Mouse (Mus musculus): ENCODE measurements around the gene 3110001I22Rik. TPM values are rescaled to one million over a fixed set of nuclear protein-coding genes. Genes with fewer than 3 reads are reported as not detected.

3110001I22Rik gene
- total and polyA plus RNA-seq, 2 experiments from 2014 or later, result 4.3 to 4.8 TPM

DNA sequence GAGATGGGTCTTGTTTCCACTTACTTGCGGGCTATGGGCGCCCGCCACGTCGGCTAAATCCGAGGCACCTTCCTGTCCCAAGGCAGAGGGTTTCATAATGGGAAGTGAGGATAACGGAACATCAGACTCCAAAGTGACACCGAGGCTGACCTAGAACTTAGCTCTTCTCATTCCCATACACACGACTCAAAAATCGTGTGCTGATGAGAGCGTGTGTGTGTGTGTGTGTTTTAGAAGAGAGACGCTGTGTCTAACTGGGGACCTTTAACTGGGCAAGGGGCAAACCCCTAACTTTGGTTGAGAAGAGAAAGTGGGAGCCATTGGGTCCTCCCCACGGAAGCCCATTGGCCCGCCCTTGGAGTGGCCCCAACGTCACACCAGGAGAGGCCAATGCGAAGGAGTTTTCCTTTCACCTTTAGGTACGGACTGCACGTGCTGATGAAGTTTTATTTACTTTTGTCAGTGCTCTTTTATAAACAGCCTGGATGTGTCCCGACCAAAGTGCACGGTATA lies 713 bp downstream of the 3110001I22Rik start:
- peak overlapping the region; percentile 87 for H3K9ac ChIP-seq (replicated peaks; ENCODE audit: low read length)
- peaks cover 8% of the 10 kb centered on the region; the same call in 1 of the 2 replicates for H3K36me3 ChIP-seq (ENCODE audit: insufficient read depth, low read length)
- H3K27ac ChIP-seq, result peak overlapping the region; percentile 86
- WGBS, result 3% methylated on average over 20 of the region's 20 CpGs
- TF ChIP-seq CTCF (IDR thresholded peaks at IDR 0.05; ENCODE audit: low read depth), result no peak
- H3K4me3 ChIP-seq (ENCODE audit: low read length), result peak overlapping the region; percentile 93
- no peaks in the 10 kb centered on the region for H3K27me3 ChIP-seq (ENCODE audit: insufficient read depth, low read length)
- H3K9me3 ChIP-seq (ENCODE audit: low read length), result no peaks in the 10 kb centered on the region
- ATAC-seq (peak; percentile 25; the same call in 1 of the 2 replicates), DNase-seq (ENCODE audit: low spot score) (peak; percentile 69)
- no peaks in the 10 kb centered on the region; the same call in 1 of the 2 replicates for H3K4me1 ChIP-seq (ENCODE audit: insufficient read depth, low read length)
- peak overlapping the region; percentile 78 for H3K4me2 ChIP-seq (ENCODE audit: low read depth, low read length)

DNA sequence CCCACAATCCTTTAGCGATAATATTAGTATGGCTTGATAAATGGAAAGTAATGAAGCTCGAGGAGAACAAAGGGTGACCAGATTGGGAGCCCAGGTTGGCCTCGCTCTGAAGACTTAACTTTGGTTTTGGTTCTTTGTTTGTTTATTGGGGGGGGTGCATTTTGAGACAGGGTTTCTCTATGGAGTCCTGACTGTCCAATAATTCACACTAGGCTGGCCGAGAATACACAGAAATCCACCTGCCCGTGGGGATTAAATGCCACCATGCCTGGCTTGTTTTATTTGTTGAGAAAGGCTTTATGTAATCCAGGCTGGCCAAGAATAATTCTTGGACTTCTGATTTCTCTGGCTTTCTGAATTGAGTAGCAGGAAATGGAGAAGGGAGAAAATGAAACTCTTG lies 1.4 kb downstream of the 3110001I22Rik start:
- peak overlapping the region; percentile 93 for H3K4me3 ChIP-seq (ENCODE audit: low read length)
- no peak overlapping the region for H3K9ac ChIP-seq (replicated peaks; ENCODE audit: low read length)
- peaks cover 15% of the 10 kb centered on the region for H3K36me3 ChIP-seq (ENCODE audit: insufficient read depth, low read length)
- no peaks in the 10 kb centered on the region for H3K27me3 ChIP-seq (ENCODE audit: insufficient read depth, low read length)
- no peak for DNase-seq (ENCODE audit: low spot score)
- 77% methylated on average over 5 of the region's 5 CpGs for WGBS
- no peak overlapping the region for H3K27ac ChIP-seq
- ATAC-seq, result no peak
- H3K4me2 ChIP-seq (ENCODE audit: low read depth, low read length), result peak overlapping the region; percentile 78
- H3K9me3 ChIP-seq (ENCODE audit: low read length), result no peaks in the 10 kb centered on the region
- no peaks in the 10 kb centered on the region; the same call in 1 of the 2 replicates for H3K4me1 ChIP-seq (ENCODE audit: insufficient read depth, low read length)
- TF ChIP-seq CTCF (IDR thresholded peaks at IDR 0.05; ENCODE audit: low read depth), result no peak

DNA sequence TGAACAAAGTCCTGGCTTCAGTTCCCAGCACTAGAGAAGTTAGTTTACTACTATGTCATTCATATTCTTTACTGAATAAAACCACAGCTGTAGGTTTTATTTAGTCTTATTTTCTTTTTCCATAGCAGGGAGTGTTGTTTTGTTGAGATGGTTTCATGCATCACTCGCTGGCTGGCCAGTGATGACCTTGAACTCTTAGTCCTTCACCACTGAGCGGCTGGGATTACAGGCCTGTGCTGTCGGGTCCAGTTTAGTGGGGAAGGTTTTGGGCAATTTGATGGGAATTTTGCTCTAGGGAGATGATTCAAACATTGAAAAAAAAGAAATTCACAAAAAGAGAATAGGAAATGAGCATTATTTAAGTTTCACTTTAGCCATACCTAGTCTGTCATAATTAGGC lies 2.8 kb downstream of the 3110001I22Rik start:
- Histone ChIP-seq H3K4me3 (ENCODE audit: low read length) (no peak overlapping the region), H3K4me1 (ENCODE audit: insufficient read depth, low read length) (no peaks in the 10 kb centered on the region; the same call in 1 of the 2 replicates), H3K9ac (replicated peaks; ENCODE audit: low read length) (no peak overlapping the region), H3K36me3 (ENCODE audit: insufficient read depth, low read length) (peaks cover 15% of the 10 kb centered on the region), H3K27me3 (ENCODE audit: insufficient read depth, low read length) (no peaks in the 10 kb centered on the region), H3K9me3 (ENCODE audit: low read length) (no peaks in the 10 kb centered on the region), H3K4me2 (ENCODE audit: low read depth, low read length) (no peak overlapping the region), H3K27ac (no peak overlapping the region)
- no peak for DNase-seq (ENCODE audit: low spot score)
- TF ChIP-seq CTCF (IDR thresholded peaks at IDR 0.05; ENCODE audit: low read depth), result no peak
- no peak for ATAC-seq
- 96% methylated on average over 3 of the region's 3 CpGs for WGBS

DNA sequence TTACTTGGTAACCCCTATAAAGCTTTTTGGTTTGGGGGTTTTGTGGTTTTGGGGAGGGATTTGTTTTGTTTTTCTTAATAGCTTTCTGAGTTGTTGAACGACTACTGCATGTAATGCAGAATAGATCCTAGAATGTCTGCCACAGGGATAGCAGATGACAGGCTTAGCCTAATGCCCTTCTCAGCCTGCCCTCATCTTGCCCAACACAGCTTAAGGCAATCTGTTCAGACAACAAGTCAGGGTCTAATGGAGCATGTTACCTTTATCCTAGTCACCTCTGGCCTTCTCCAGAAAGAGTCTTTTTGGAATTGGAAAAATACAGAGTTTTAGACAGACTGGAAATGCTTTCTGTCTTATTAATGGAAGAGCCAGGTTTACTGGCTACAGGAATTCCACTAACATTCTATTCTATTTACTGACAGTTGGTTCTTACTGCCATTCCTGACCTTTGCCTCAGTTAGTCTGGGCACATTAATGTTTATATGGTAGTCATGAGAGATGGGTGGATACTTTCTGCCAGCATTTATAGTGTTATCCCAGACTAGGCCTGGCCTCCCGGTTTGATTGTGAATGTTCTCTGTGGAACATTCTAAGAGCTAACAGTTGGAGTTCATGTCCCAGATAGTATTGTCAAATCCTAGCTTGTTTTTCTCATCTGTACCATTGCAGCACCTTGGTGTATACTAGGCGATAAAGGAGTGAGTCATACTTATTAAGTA lies 7.0 kb downstream of the 3110001I22Rik start:
- WGBS, result 92% methylated on average over 3 of the region's 3 CpGs
- DNase-seq (ENCODE audit: low spot score) (no peak), ATAC-seq (no peak)
- Histone ChIP-seq H3K4me3 (ENCODE audit: low read length) (no peak overlapping the region), H3K9me3 (ENCODE audit: low read length) (no peaks in the 10 kb centered on the region), H3K9ac (replicated peaks; ENCODE audit: low read length) (no peak overlapping the region), H3K27ac (no peak overlapping the region), H3K4me1 (ENCODE audit: insufficient read depth, low read length) (no peaks in the 10 kb centered on the region; the same call in 1 of the 2 replicates), H3K4me2 (ENCODE audit: low read depth, low read length) (no peak overlapping the region), H3K36me3 (ENCODE audit: insufficient read depth, low read length) (peaks cover 15% of the 10 kb centered on the region), H3K27me3 (ENCODE audit: insufficient read depth, low read length) (no peaks in the 10 kb centered on the region)
- TF ChIP-seq CTCF (IDR thresholded peaks at IDR 0.05; ENCODE audit: low read depth), result no peak

DNA sequence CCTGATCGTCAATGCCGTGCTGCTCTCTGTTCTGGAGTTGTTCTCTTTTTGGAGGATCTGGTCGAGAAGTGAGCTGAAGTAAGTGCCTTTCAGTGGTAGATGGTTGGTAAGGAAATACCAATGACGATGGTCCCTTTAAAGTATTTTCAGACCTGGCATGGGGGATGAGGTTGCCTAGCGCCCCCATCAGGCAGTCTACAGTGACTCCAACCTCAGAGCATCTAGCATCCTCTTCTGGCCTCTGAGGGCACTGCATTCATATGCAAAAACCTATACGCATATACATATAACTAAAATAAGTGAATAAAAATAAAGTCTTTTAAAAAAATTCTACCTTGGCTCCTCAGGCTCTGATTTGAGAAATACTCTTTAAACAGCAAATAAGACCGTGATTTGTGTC lies 27.3 kb downstream of the 3110001I22Rik start:
- ATAC-seq, result no peak
- Histone ChIP-seq H3K9me3 (ENCODE audit: low read length) (no peaks in the 10 kb centered on the region), H3K36me3 (ENCODE audit: insufficient read depth, low read length) (peaks cover 53% of the 10 kb centered on the region), H3K9ac (replicated peaks; ENCODE audit: low read length) (no peak overlapping the region), H3K4me1 (ENCODE audit: insufficient read depth, low read length) (no peaks in the 10 kb centered on the region), H3K27me3 (ENCODE audit: insufficient read depth, low read length) (no peaks in the 10 kb centered on the region), H3K4me2 (ENCODE audit: low read depth, low read length) (no peak overlapping the region), H3K27ac (no peak overlapping the region), H3K4me3 (ENCODE audit: low read length) (no peak overlapping the region)
- no peak for DNase-seq (ENCODE audit: low spot score)
- TF ChIP-seq CTCF (IDR thresholded peaks at IDR 0.05; ENCODE audit: low read depth), result peak; percentile 49
- WGBS, result 91% methylated on average over 7 of the region's 7 CpGs

DNA sequence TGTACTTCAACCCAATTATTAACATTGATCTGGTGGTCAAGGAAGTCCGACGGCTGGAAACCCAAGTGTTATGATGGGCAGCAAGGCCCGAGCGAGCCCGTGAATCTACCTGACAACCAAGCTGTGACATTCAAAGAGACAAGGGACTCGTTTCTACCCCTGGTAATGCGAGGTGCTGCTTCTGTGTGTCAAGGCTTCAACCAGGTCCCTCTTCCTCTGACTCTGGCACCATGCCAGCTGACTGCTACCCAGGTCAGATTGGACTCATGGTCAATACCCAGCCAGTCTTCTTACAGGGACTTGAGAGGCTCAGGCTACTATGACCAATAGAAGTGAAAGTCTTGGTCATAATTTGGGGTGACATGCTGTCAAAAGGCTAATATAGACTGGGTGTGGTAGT lies 30.5 kb downstream of the 3110001I22Rik start:
- H3K27me3 ChIP-seq (ENCODE audit: insufficient read depth, low read length), result no peaks in the 10 kb centered on the region
- peaks cover 45% of the 10 kb centered on the region for H3K36me3 ChIP-seq (ENCODE audit: insufficient read depth, low read length)
- H3K27ac ChIP-seq, result no peak overlapping the region
- no peaks in the 10 kb centered on the region for H3K9me3 ChIP-seq (ENCODE audit: low read length)
- WGBS, result 95% methylated on average over 7 of the region's 7 CpGs
- ATAC-seq, result no peak
- H3K4me3 ChIP-seq (ENCODE audit: low read length), result no peak overlapping the region
- no peak for TF ChIP-seq CTCF (IDR thresholded peaks at IDR 0.05; ENCODE audit: low read depth)
- H3K9ac ChIP-seq (replicated peaks; ENCODE audit: low read length), result no peak overlapping the region
- no peak overlapping the region for H3K4me2 ChIP-seq (ENCODE audit: low read depth, low read length)
- DNase-seq (ENCODE audit: low spot score), result no peak
- H3K4me1 ChIP-seq (ENCODE audit: insufficient read depth, low read length), result no peaks in the 10 kb centered on the region

DNA sequence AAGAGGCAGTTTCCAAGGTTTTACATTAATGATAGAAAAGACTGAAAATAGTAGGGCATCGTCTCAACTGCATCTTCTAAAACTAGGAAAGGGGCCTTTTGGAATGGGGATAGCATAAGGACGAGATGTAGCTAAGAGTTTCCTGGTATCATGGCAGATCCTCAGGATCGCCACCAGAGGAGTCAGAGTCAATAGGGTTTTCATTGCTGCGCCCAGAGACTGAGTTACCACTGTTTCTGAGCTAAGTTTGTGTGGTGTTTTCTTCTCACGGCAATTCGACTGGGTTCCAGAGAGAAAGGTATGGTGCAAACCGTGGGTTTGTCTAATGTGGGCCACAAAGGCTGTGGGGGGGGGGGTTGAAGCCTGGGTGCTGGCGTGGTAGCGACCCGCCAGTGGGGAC lies 32.9 kb downstream of the 3110001I22Rik start:
- 97% methylated on average over 10 of the region's 10 CpGs for WGBS
- H3K27me3 ChIP-seq (ENCODE audit: insufficient read depth, low read length), result no peaks in the 10 kb centered on the region

More for the DNA sequence above, 32.9 kb downstream of the 3110001I22Rik start:
- no peak for ATAC-seq
- no peak for DNase-seq (ENCODE audit: low spot score)
- Histone ChIP-seq H3K4me1 (ENCODE audit: insufficient read depth, low read length) (no peaks in the 10 kb centered on the region), H3K4me2 (ENCODE audit: low read depth, low read length) (no peak overlapping the region), H3K4me3 (ENCODE audit: low read length) (no peak overlapping the region), H3K27ac (no peak overlapping the region), H3K36me3 (ENCODE audit: insufficient read depth, low read length) (peaks cover 20% of the 10 kb centered on the region; the same call in 1 of the 2 replicates), H3K9ac (replicated peaks; ENCODE audit: low read length) (no peak overlapping the region), H3K9me3 (ENCODE audit: low read length) (no peaks in the 10 kb centered on the region)
- TF ChIP-seq CTCF (IDR thresholded peaks at IDR 0.05; ENCODE audit: low read depth), result no peak

Data from hindbrain, postnatal 0 days (tissue).